Mouse (Mus musculus): Measurements from ENCODE around the gene Zfp408.

DNA sequence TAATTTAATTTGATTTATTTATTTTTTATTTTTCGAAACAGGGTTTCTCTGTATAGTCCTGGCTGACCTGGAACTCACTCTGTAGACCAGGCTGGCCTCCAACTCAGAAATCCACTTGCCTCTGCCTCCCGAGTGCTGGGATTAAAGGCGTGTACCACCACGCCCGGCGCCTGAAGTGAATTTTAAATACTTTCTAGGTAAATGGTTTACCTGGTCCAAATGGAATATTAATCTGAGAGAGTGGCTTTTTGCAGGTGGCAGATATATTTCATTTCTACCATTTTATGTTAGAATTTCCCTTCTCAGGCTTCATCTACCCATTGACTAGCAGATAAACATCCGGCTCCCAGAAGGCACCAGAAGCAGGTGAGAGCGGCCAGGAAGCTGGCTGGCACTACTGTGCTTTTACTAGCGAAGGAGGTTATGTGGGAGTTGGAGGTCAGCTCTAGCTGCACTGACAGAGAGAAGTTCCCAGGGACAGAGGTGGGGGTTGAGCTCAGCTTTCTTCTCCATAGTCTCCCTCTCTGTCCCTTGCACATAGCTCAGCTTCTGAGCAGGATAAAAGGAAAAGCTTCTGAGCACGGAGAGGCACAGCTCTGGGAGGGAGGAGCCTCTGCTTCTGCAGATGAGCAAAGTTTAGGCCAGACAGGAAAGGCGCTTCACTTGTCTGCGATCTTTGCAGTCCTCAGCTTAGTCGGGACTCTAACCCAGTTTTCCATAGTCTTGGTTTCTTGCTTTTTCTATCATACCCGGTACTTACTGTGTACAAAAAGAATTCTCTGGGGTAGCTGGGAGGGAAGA is 2.1 kb upstream of the Zfp408 start:
- TF ChIP-seq FLI1 (IDR thresholded peaks at IDR 0.05; ENCODE audit: low read length): no peak
- TF ChIP-seq GATA1 (IDR thresholded peaks at IDR 0.05; ENCODE audit: borderline replicate concordance, low read length): no peak
